Mouse (Mus musculus) right cerebral cortex, adult 2 months (tissue): ENCODE results near the gene Hoxb3.

Experiments used
- DNase-seq, 2 experiments: peaks; one replicate each; pipeline ENCODE4 v3.0.0; 2021 to 2022; ENCODE audit warnings: low spot score in 2 of 2

Gene Hoxb3

GRCm38 (mm10) chr11:96302381-96303150, 20.6 kb upstream of the Hoxb3 start:
- DNase-seq, result no peak

- DNase-seq, result no peak
These were observed 19.7 kb upstream of the Hoxb3 start, which contains the start of gene Hoxb5 for GRCm38 (mm10) chr11:96303151-96304099. Gene Hoxb5, plus strand, starts transcription at chr11:96303336.

GRCm38 (mm10) chr11:96304381-96305195, 18.5 kb upstream of the Hoxb3 start:
- no peak for DNase-seq

GRCm38 (mm10) chr11:96305505-96306182, 17.5 kb upstream of the Hoxb3 start:
- no peak for DNase-seq

GRCm38 (mm10) chr11:96306183-96306907, 16.8 kb upstream of the Hoxb3 start:
- no peak for DNase-seq

- no peak for DNase-seq
These were observed 16.2 kb upstream of the Hoxb3 start for GRCm38 (mm10) chr11:96306908-96307269.

- DNase-seq, result no peak
These were observed 14.4 kb upstream of the Hoxb3 start for GRCm38 (mm10) chr11:96308763-96309162.

GRCm38 (mm10) chr11:96309288-96309687, 13.8 kb upstream of the Hoxb3 start:
- no peak for DNase-seq

GRCm38 (mm10) chr11:96310183-96310938, 12.8 kb upstream of the Hoxb3 start:
- DNase-seq, result no peak

GRCm38 (mm10) chr11:96311097-96311496, 12.0 kb upstream of the Hoxb3 start:
- no peak for DNase-seq

GRCm38 (mm10) chr11:96311520-96312417, 11.4 kb upstream of the Hoxb3 start:
- DNase-seq, result peak in 1 of 2 experiments; percentile 23

- DNase-seq, result no peak
These were observed 10.0 kb upstream of the Hoxb3 start for GRCm38 (mm10) chr11:96313134-96313533.

GRCm38 (mm10) chr11:96313806-96314428, 9.2 kb upstream of the Hoxb3 start:
- no peak for DNase-seq

GRCm38 (mm10) chr11:96314671-96315343, 8.3 kb upstream of the Hoxb3 start:
- no peak for DNase-seq

GRCm38 (mm10) chr11:96315344-96315681, 7.8 kb upstream of the Hoxb3 start:
- DNase-seq, result no peak

- no peak for DNase-seq
These were observed 6.2 kb upstream of the Hoxb3 start for GRCm38 (mm10) chr11:96316696-96317607.
